Mouse (Mus musculus) brain, embryonic 14.5 days (tissue): ENCODE measurements at regions not wholly inside any gene's neighbourhood (a gene's known extent, or its start where the extent isn't known, plus 50 kb on each side); places are given as distances from the start of the nearest gene placed in this dataset.

Experiments
- CTCF ChIP-seq: fragments of 200-500 bp; IDR thresholded peaks from 2 replicates; pipeline ENCODE4 v1.5.1; 2012; ENCODE audit warnings: inconsistent platforms, mild to moderate bottlenecking, moderate library complexity, borderline replicate concordance; ENCODE audit not compliant: insufficient read depth, insufficient read length; ENCODE audit errors: extremely low read depth
- POLR2A ChIP-seq: fragments of 200-500 bp; IDR thresholded peaks from 2 replicates; pipeline ENCODE4 v1.6.1; 2012; ENCODE audit warnings: mild to moderate bottlenecking, inconsistent platforms, borderline replicate concordance; ENCODE audit not compliant: poor library complexity, insufficient read depth, insufficient read length, severe bottlenecking; ENCODE audit errors: extremely low read depth

GRCm38 (mm10) chr3:16431082-16431818, 425.0 kb upstream of the Gm5150 start:
- no peak for TF ChIP-seq CTCF
- no peak for TF ChIP-seq POLR2A
